Mouse (Mus musculus) left cerebral cortex, postnatal 10 days (tissue): ENCODE measurements at regions not wholly inside any gene's neighbourhood (a gene's known extent, or its start where the extent isn't known, plus 50 kb on each side); places are given as distances from the start of the nearest gene placed in this dataset.

ENCODE experiments used
- DNase-seq, 2 experiments: peaks; one replicate each; pipeline ENCODE4 v3.0.0; 2021 to 2022; ENCODE audit warnings: low spot score in 2 of 2, mixed read lengths in 1 of 2; ENCODE audit errors: extremely low spot score in 1 of 2
- intact Hi-C: fragments of 180-260 bp; cut with DNase I; formaldehyde crosslinking; loops from one replicate; pipeline ENCODE4 v1.15.1; 2025

GRCm38 (mm10) chr14:47856280-47856765 lies 208.1 kb downstream of the Ktn1 start:
- intact Hi-C loops = no loop called here

GRCm38 (mm10) chr14:47857271-47857670 lies 209.0 kb downstream of the Ktn1 start:
- DNase-seq = no peak
- intact Hi-C loops = no loop called here

More at GRCm38 (mm10) chr14:47856280-47856765, 208.1 kb downstream of the Ktn1 start:
- DNase-seq = no peak

- DNase-seq = no peak
- intact Hi-C loops = no loop called here
Measured at GRCm38 (mm10) chr14:47857731-47858556, 209.7 kb downstream of the Ktn1 start.

- intact Hi-C loops = no loop called here
- DNase-seq = no peak
Measured at GRCm38 (mm10) chr14:47862556-47862955, 214.3 kb downstream of the Ktn1 start.

- intact Hi-C loops = no loop called here
- DNase-seq = peak in 1 of 2 experiments; percentile 17
Measured at GRCm38 (mm10) chr14:47863067-47863466, 214.8 kb downstream of the Ktn1 start.

- intact Hi-C loops = no loop called here
Measured at GRCm38 (mm10) chr14:47863701-47864100, 215.5 kb downstream of the Ktn1 start.

GRCm38 (mm10) chr14:47867017-47867416 lies 218.8 kb downstream of the Ktn1 start:
- no peak for DNase-seq
- intact Hi-C loops = no loop called here

More at GRCm38 (mm10) chr14:47863701-47864100, 215.5 kb downstream of the Ktn1 start:
- DNase-seq = no peak

GRCm38 (mm10) chr14:47868258-47868780 lies 220.1 kb downstream of the Ktn1 start:
- no peak for DNase-seq
- intact Hi-C loops = no loop called here

GRCm38 (mm10) chr14:47876585-47876984 lies 228.3 kb downstream of the Ktn1 start:
- no peak for DNase-seq
- intact Hi-C loops = no loop called here

GRCm38 (mm10) chr14:47877167-47877566 lies 228.9 kb downstream of the Ktn1 start:
- intact Hi-C loops = no loop called here

GRCm38 (mm10) chr14:47877771-47878443 lies 229.7 kb downstream of the Ktn1 start:
- DNase-seq = no peak
- intact Hi-C loops = no loop called here

More at GRCm38 (mm10) chr14:47877167-47877566, 228.9 kb downstream of the Ktn1 start:
- DNase-seq = no peak

GRCm38 (mm10) chr14:47885326-47885725 lies 235.3 kb upstream of the Peli2 start:
- peak in 1 of 2 experiments; percentile 28 for DNase-seq

GRCm38 (mm10) chr14:47890251-47891198 lies 230.1 kb upstream of the Peli2 start:
- intact Hi-C loops = no loop called here
- no peak for DNase-seq

More at GRCm38 (mm10) chr14:47885326-47885725, 235.3 kb upstream of the Peli2 start:
- intact Hi-C loops = no loop called here

GRCm38 (mm10) chr14:47896581-47896980 lies 224.0 kb upstream of the Peli2 start:
- no peak for DNase-seq
- intact Hi-C loops = no loop called here

GRCm38 (mm10) chr14:47897907-47898530 lies 222.6 kb upstream of the Peli2 start:
- no peak for DNase-seq
- intact Hi-C loops = no loop called here

- intact Hi-C loops = no loop called here
- no peak for DNase-seq
Measured at GRCm38 (mm10) chr14:47898605-47899004, 222.0 kb upstream of the Peli2 start.

- no peak for DNase-seq
- intact Hi-C loops = no loop called here
Measured at GRCm38 (mm10) chr14:47905334-47905733, 215.3 kb upstream of the Peli2 start.

- intact Hi-C loops = no loop called here
- DNase-seq = no peak
Measured at GRCm38 (mm10) chr14:47909129-47909528, 211.5 kb upstream of the Peli2 start.
